Mouse (Mus musculus) layer of hippocampus, adult 9-10 months (tissue): Measurements from ENCODE around the gene S100a16.

ENCODE experiments used
- DNase-seq: peaks from one replicate; pipeline ENCODE4 v3.0.0; 2022; ENCODE audit warnings: low spot score

S100a16 gene

GRCm38 (mm10) chr3:90525421-90525820 lies 11.6 kb upstream of the S100a16 start:
- DNase-seq: peak; percentile 53

DNA sequence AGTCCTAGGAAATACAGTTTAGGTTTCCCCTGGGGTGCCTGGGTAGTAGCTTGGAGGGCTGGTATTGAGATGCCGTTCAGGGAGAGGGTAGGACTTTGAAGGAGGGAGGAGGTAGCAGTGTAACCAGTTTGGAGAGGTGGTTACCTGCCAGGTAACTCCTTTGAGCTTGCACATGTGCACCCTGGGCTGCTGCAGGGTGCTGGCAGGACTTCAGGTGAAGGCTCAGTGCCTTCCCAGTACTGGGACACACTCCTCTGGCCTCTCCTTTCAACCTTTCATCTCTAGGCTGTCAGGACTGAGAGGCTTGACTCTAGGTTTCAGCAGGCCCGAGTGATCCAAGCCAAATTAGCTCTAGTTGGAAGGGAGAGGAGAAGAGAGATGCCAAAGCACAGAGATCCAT lies 11.0 kb upstream of the S100a16 start:
- no peak for DNase-seq

DNA sequence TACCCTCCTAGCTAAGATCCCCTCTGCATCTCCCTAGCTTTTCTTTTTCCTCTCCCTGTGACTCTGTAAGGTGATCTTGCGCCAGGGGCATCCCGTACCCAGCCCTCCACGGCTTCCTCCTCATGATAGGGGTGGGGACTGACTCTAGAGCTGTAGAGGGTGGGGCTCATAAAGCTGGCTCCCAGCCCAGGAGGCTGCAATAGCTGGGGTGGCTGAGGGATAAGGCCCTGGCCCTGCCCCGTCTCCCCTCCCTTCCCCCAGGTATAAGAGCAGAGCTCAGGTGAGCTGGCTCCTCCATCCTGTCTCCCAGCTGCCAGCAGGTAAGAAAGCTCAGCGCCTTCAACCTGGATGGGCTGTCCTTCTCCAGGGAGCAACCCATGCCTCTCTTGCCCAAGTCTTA lies 10.5 kb upstream of the S100a16 start, which contains the start of gene S100a14:
TSS of gene S100a14 (plus strand) at position 277 of the 400 bp plus-strand sequence.
- DNase-seq: no peak

GRCm38 (mm10) chr3:90527291-90527873 lies 9.7 kb upstream of the S100a16 start:
- DNase-seq: no peak

- DNase-seq: no peak
These were observed 5.3 kb upstream of the S100a16 start for GRCm38 (mm10) chr3:90531713-90532112.

- DNase-seq: no peak
These were observed 1.6 kb upstream of the S100a16 start for GRCm38 (mm10) chr3:90535446-90535845.

GRCm38 (mm10) chr3:90537905-90538296 lies 847 bp downstream of the S100a16 start:
- no peak for DNase-seq

- peak; percentile 15 for DNase-seq
These were observed 3.9 kb downstream of the S100a16 start for GRCm38 (mm10) chr3:90540904-90541303.

DNA sequence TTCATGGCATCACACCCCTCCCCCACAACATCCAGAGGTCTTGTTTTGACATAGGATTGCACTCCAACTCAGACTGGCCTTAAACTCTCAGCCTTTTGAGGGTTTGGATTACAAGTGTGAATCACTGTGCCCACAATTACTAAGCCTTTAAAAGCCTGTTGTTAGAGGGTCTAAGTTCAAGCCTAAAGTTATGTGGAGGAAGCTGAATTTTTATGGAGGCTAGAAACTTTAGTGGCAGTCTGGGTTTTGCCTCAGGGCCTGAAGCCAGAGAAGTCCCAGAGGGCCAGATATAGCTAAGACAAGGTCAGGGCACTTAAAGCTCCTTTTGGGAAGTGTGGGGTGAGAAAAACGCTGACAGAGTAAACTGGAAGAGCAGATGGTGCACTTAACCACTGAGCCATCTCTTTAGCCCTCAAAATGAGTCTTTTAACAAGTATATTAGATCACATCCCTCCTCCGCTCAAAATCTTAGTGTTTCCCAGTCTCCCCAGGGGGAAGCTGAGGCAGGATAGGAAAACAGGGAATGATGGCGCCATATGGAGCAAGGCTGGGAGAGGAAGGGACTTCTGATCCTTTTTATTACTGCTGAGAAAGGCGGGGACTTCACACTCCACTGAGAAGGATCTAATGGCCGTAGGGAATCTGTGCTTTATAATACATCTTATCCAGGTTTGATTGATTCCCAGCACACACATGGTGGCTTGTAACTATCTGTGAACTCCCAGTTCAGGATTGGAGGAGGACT lies 12.8 kb downstream of the S100a16 start:
- DNase-seq: no peak

- DNase-seq: no peak
These were observed 13.4 kb downstream of the S100a16 start for GRCm38 (mm10) chr3:90550421-90550790.

GRCm38 (mm10) chr3:90552231-90552630 lies 15.2 kb downstream of the S100a16 start:
- no peak for DNase-seq

- DNase-seq: peak; percentile 20
These were observed 18.9 kb downstream of the S100a16 start for GRCm38 (mm10) chr3:90555954-90556353.

DNA sequence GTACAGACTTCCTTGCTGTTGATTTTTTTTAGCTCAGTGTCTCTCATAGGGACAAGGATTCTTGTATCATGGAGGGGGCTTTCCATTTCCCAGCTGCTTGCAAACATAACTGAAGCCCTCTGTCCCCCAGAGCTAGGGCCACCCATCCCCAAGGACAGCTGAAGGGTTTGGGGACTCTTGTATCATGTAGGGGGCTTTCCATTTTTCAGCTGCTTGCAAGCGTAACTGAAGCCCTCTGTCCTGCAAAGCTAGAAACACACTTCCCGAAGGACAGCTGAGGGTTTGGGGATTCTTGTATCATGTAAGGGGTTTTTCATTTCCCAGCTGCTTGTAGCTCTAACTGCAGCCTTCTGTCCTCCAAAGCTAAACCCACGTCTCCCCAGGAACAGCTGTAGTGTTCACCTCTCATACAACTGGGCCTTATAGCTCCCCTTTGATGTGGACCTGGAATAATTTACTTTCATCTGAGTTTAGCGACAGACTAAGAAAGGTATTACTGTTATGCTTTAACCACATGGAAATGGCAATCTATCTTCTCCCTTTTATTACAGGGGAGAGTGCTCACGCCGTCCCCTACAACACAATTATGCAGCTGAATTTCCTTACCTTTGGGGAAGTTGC lies 23.1 kb downstream of the S100a16 start, which contains the start of gene S100a3:
TSS of gene S100a3 (plus strand) at position 571 of the 621 bp plus-strand sequence.
- no peak for DNase-seq

GRCm38 (mm10) chr3:90574691-90575090 lies 37.6 kb downstream of the S100a16 start:
- DNase-seq: no peak

GRCm38 (mm10) chr3:90575320-90575719 lies 38.3 kb downstream of the S100a16 start:
- DNase-seq: no peak

DNA sequence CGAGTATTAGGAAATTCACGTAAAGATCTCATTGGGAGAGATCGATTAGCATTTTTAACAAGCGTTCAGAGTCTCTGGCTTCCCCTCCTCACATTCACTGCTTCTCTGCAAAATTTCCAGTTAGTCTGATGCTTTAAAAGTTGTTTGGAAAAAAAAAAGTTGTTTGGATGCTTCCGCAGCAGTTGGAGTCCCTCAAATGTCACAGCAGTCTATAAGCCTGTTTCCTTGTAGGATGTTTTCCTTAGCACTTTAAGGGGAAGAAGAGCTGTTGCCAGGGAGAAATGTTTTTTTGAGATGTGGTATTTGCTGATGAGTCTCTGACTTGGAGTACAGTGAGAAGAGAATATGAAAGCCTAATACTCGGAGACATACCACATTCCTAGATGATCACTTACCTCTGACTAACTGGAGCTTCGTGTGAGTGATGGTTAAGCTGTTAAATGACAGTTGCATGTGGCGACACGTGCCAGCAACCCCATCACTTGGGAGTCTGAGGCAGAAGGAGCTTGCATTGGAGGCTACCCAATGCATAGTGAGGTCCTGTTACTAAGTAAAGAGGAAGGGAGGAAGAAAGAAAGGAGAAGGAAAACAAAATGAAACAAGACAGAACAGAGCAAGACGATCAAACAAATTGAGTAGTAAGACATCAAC lies 39.4 kb downstream of the S100a16 start:
- no peak for DNase-seq

GRCm38 (mm10) chr3:90579433-90579832 lies 42.4 kb downstream of the S100a16 start:
- no peak for DNase-seq

- DNase-seq: no peak
These were observed 44.1 kb downstream of the S100a16 start for GRCm38 (mm10) chr3:90581141-90581540.

DNA sequence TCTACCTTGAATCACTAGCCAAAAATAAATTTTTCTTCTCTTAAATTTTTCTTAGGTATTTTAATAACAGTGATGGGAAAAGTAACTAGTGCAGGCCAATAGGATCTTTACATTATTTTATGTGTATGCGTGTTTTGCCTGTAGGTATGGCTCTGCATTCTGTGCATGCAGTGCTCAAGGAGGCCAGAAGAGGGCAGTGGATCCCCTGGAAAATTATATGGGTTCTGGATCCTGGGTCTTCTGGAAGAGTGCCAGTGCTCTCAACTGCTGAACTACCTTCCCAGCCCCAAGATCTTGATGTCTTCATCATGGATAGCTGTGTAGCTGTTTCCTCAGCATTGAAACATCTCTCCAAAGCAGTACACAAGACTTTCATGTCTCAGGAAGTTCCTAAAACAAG lies 45.1 kb downstream of the S100a16 start:
- no peak for DNase-seq

GRCm38 (mm10) chr3:90582556-90582955 lies 45.5 kb downstream of the S100a16 start:
- DNase-seq: no peak

DNA sequence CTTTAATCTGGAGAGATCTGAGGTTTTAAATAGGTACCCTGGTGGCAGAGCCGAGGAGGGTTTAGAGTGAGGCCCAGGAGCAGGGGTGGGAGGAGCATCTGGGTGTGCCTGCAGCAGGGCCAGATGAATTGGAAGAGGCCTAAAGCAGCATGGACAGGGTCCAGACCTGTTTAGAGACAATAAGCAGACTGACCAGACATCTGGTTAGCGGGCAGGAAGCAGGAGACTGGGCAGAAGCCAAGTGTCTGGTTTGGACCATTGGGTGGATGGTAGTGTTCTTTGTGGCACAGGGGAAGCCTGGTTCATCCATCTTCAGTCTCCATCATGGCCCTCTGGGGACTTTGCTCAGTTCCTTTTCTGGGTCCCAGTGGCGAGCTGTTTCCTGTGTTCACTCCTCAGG lies 46.8 kb downstream of the S100a16 start:
- no peak for DNase-seq

DNA sequence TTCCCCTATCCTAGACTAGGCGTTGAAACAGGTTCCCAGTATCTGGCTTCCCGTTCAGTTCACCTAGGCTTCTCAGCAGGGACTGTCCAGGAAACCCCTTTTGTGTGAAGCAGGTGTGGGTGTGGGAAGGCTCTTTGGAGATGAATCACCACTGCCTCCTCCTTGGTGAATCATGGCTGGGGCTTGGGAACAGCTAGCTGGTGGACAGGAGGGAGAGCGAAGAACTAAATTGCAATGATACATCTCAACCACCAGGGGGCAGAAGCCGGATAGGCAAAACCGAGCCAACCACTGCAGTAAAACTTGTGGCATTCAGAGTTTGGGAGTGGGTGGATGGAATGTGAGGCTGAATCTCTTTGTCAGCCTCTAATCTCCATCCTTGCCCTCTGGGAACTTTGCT lies 48.5 kb downstream of the S100a16 start:
- peak; percentile 46 for DNase-seq
